Mouse (Mus musculus) myocyte (in vitro differentiated cells): Measurements from ENCODE around the gene Ube2q1.

Source experiments
- MAX ChIP-seq: IDR thresholded peaks from one replicate; pipeline ENCODE4 v1.6.1; 2011; ENCODE audit warnings: low read depth, mild to moderate bottlenecking, control low read depth
- USF1 ChIP-seq: IDR thresholded peaks from one replicate; pipeline ENCODE4 v1.6.1; 2011; ENCODE audit warnings: low read depth, mild to moderate bottlenecking, control low read depth, moderate library complexity

GRCm38 (mm10) chr3:89800774-89801506, 27.5 kb downstream of the Ube2q1 start:
- no peak for TF ChIP-seq USF1
- no peak for TF ChIP-seq MAX
